Mouse (Mus musculus): ENCODE results near the gene Tcf12.

Tcf12 gene

DNA sequence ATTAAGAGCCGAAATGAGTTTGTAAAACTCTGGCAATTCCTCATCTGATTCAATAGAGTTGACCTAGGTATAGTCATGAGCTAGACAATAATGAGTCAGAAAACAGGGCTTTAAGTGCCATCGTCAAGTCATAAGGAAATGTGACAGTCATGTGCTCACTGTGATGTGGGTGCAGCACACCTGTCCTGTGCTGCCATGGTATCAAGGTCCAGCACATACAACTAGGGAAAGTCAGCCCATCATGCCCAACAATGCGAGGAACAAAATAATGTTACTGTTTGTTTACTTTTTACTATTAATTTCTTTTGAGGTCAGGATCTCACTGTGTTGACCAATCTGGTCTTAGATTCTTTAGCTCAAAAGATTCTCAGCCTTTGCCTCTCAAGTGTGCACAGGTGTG lies 130.6 kb downstream of the Tcf12 start:
- no peak for DNase-seq (ENCODE audit: low read depth)

DNA sequence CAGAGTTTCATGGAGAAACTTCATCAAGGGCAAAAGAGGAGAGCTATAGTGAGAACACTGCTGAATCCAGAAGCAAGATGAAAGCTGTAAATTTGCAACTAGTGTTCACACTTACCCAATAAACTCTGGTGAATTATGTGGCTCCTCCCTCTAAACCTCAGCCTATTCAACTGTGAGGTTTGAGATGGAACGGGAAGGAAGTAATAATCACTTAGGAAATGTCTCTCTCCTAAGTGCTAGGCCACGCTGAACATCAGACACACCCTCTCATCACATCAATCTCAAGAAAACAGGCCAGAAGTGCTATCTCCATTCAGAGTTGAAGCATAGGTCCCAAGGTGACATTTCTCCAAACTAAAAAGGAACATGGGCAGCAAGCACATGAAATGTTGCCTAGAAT lies 131.1 kb downstream of the Tcf12 start:
- no peak for DNase-seq (ENCODE audit: low read depth)

DNA sequence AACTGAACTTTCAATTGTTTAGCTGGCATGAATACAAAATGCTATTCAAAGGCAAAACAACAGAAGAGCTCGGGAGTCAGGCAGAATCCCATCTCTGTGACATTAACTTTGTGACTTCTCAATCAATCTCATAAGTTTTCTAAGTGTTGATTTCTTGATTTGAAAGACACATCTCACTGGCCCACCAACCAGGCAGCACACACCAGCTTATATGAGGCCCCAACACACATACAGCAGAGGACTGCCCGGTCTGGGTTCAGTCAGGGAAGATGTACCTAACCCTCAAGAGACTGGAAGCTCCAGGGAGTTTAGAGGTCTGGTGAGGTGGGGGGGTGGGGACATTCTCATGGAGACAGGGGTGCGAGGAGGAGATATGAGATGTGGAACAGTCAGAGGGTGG lies 132.8 kb downstream of the Tcf12 start:
- no peak for DNase-seq (ENCODE audit: low read depth)

DNA sequence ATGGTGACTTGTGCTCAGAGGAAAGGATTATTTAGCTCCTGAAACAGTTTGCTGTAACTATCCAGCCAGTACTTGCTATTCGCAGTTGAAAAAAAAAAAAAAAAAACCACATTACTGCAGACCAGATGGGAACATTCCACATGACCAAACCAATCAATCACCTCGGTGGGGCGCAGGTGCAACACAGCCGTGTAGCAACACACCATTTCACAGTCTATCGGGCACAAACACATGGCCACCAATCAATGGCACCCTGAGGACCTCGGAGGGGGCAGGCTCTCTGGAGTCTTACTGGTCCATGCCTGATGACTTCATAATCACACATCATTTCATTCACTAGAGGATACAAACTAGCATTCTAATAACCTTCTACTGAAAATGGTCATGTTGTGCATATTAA lies 135.6 kb downstream of the Tcf12 start:
- no peak for DNase-seq (ENCODE audit: low read depth)

DNA sequence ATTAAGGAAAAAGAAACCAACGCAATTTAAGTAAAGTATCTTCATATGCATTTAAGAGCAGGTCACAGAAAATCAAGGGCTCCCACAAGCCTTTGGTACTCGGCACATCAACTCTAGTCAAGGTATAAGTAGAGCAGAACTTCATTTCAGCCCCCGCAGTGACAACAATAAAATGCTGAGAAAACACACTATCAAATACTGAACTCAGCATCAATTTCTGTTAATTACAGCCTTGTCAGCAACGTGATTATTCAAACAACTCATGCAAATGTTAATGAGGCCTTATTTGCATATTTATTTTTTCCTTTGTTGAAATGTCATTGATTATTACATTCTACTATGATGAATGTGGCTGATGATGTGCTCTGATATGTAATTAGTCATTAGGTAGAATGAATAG lies 136.5 kb downstream of the Tcf12 start:
- no peak for DNase-seq (ENCODE audit: low read depth)

DNA sequence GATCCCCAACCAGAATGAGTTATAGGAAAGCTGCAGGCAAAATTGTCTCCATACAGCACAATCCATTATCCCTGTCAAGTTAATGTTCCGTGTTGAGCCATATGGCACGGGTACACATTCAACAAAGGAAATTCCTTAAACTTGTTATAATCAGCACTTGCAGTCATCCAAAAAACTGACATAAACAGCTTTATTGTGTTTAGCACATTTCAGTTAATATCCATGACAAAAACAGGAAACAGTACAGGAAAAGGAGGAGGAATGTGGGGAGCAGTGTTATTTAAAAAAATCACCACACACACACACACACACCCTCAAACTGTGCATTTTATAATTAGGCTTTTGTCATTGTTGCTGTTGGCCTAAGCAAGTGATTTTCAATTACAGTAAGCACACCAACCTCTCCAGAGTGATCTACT lies 137.1 kb downstream of the Tcf12 start:
- no peak for DNase-seq (ENCODE audit: low read depth)

DNA sequence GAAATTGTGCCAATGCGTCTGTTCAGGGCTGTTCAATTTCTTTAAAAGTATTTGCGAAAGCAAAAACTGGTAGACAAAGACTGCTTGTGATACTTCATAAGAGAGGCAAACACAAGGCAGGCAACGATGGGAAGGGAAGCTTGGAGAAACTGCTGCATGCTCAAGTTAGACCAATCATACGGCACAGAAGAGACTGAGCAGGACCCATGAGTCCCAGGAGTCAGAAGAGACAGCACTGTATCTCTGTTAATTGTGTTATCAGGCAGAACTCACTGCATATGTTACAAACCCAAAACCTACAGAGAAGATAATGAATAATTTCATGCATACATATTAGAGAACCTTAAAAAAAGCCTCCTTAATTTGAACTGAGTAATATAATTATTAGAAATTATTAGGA lies 147.6 kb downstream of the Tcf12 start:
- DNase-seq (ENCODE audit: low read depth), result no peak

DNA sequence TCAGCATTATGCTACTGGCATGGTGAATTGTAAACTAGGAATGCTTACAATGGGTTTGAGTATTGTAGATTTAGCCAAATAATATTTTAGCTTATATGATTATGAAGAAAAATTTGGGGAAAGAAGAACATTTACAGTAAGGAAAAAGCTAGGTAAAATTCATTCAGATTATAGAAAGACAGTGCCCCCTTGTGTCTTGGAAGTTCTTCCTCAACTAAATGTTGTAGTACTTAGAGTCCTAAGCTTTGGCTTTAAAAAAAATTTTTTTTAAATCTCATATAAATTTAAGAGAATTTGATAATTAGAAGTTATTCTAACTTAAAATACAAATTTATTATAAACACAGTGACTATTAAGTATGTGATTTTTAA lies 151.7 kb downstream of the Tcf12 start:
- no peak for DNase-seq (ENCODE audit: low read depth)

DNA sequence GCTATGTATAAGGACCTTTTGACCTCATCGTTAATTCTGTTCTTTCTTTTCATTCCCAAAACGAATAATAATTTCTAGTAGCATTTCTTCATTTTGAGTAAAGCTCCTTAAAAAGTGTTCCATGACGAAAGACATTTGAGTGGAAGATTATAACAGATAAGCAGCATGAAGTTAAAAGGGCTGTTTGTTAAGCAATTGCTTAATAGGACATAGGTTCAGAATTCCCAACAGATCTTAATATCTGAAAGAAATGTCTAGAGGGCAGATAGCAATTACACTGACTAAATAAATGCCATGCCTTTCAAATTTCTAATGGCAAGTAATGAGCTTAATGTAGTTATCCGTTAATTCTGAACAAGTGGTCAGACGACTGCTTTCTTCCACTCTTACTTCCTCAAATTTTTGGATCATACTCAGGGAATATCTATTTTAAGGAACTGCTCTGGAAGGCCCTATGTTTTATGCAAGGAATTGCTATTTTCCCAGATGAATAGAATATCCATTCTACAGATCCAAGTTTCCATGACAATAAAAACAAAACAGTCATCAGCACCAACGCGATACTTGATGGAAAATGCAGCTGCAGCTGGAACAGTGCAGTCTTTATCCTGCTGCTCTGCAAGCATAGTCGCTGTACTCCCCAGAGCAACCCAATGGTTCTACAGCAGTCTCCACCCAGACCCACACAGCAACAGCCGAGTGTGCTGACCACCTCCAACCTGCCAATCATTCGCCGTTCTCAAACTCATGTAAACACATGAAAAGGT lies 152.2 kb downstream of the Tcf12 start:
- DNase-seq (ENCODE audit: low read depth), result no peak

DNA sequence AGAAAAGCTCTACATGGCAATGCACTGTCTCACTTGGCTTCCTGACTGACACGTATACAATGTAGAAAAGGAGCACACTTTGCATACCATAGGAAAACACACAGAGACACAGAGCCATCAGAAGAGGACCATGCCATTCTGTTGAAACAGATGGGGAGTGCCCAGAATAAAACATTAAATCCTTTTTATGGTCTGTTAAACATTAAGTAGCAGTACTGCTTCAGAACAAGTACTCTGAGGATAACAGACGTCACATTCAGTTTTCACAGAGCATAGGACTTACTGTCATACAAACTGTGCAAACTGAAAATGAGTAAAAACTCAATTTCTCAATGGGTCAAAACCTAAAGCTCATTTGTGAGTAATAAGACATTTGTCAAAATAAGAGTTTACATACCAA lies 158.5 kb downstream of the Tcf12 start:
- DNase-seq (ENCODE audit: low read depth), result no peak

DNA sequence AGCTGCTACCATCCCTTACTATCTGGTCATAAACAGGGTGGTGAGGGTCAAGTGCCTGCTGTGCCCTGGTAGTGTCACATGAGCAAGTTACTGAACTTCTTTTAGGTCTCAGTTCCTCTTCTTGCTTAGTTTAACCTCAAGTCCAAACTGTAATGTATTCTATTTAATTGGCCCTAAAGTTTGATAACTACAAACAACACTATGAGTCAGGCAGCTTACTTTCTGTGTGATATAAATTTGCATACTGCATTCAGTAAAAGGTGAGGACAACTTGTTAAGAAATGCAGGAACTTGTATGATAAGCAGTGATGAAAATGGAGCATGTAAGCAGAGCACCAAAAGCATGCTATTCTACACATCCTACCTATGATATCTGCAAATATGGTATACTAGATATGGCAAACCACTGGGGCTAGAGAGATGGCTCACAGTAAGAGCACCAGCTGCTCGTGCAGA lies 159.0 kb downstream of the Tcf12 start:
- DNase-seq (ENCODE audit: low read depth), result no peak

DNA sequence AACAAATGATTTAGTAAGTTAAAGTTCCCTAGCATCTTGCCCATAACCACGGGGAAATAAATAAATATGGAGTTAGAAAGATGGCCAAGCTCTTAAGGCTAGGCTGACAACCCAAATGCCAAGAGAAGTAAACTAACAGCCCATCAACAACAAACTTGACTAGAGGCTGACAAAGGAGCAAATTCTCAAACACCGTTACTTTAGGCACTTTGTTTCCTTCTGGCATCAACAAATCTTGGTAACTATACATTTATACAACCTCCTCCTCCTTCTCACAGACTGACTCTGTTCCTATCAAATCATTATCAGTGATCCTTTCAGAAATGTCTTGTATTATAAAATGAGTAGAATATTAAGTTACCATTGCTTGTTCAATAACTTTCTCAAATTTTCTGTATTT lies 159.7 kb downstream of the Tcf12 start:
- no peak for DNase-seq (ENCODE audit: low read depth)

DNA sequence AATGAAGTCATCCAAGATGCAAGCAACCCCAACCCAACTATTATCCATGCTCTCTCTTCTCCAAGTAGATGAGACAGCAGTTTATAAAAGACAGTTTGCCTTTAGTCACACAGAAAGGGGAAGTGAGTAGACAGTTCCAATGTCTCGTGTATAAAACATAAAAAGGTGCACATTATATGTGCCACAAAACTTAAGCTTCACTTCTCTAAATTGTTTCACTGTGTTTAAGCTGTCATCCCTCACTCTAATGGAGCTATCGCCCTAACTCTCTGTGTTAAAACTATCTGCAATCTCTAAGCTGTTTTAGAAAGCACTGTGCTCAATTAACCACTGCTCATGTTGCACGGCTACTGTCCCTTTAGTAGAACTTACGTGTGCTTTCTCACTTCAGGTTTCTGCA lies 160.3 kb downstream of the Tcf12 start:
- DNase-seq (ENCODE audit: low read depth), result no peak

DNA sequence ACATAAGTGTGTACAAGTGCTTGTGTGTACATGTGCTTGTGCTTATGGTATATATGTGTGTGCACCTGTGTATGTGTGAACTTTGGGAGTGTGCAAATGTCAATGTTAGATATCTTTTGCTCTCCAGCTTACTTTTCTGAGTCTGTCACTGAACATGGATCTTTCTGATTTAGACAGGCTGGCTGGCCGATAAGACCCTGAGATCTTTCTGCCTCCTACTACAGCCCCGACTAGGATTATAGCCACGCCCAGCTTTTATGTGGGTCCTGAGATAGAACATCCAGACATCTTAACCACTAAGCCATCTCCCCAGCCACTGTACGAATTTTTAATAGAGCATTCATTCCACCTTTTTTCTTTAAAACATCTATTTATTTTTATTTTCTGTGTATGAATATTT lies 166.9 kb downstream of the Tcf12 start:
- no peak for DNase-seq (ENCODE audit: low read depth)

DNA sequence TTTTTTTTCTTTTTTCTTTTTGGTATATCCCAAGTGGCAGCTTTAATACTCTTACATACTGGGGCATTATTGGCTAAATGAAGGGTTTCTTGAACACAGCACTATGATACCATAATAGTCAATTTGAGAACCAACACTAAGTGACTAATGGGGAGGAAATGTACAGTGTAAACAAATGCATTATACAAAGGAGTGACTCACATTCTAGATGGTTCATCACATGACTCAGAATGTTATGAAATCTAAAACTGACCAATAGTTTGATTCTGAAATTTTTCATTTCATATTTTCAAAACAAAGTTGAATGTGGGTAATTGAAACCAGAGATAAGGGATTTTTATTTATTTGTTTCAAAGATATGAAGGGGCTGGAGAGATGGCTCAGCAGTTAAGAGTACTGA lies 169.2 kb downstream of the Tcf12 start:
- no peak for DNase-seq (ENCODE audit: low read depth)

DNA sequence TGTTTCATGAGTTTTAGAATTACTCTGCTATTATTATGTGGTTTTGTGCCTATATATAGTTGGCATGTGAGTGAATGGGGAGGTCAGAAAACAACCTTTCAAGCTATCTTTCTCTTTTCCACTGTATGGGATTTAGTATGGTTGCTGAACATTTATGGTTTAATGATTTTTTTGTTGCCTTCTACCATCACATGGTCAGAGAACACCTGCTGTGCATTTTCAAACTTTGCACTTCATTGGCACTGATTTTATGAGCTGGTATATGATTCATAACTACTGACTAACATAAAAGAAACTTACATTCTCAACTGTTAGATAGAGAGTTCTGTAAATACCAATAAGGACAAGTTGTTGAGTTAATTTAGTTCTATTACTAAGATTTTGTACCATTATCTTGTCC lies 171.7 kb downstream of the Tcf12 start:
- DNase-seq (ENCODE audit: low read depth), result no peak

DNA sequence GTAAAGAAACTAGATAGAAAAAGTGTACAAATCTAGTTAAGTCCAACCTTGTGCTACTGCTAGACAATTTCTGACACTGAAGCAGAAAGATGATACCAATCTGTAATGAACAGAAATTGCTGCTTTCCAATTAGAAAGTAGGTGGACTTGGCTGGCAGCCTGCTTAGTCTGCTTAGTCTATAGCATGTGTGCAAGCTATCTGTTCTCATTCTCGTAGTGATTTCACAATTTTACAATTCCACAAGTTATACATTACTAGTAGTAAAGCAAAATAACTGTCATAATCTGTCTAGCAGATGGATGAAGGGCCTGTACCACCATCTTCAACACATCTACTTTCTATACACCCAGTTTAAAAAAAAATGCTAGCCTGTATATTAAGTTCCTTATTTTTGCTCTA lies 175.5 kb downstream of the Tcf12 start:
- no peak for DNase-seq (ENCODE audit: low read depth)

DNA sequence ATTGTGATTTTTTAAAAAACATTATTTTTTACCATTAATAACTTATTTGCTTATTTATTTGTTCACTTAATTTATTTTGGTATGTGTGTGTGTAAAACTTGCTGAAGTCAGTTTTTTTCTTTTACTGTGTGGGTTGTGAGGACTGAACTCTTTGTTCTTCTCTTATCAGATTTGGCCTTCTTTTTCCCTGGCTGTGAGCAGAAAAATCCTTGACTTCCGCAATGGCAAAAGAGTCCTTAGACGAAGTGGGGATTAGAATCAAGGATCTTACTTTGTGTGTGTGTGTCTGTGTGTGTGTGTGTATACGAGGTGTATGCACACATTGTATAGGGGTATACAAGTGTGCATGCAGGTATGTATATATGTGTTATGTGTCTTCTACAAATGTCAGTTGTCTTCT lies 176.8 kb downstream of the Tcf12 start:
- no peak for DNase-seq (ENCODE audit: low read depth)

DNA sequence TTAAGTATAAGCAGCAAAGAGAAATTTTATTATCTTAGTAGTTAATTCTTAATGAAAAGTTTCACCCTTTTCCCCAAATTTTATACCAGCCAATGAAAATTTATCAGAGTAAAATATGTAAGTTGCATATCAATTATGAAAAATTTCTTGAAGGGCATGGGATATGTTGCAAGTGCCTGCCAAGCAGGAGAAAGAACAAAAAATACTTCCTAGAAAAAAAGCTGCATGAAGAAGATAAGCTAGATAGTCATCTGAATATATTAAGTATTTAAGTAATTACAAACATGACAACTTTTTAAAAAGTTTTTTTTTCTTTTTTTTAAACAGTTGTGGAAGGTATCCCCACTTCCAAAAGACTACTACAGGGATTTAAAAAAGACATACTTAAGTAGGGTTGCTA lies 179.7 kb downstream of the Tcf12 start:
- no peak for DNase-seq (ENCODE audit: low read depth)

DNA sequence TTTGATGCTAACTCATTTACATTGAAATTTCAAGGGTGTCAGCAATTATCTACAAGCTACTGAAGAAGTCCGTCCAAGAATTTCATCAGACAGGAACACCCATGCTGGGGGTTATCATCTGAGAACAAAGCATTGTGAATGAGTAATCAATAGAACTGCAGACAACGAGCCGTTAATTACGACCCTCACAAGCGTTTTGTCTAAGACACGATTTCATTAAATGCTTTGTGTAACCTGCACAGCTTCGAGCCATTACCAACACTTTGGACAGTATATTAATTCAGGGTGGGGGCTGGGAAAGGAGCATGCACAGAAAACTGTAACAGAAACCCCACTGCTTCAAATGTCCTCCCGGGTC lies 180.3 kb downstream of the Tcf12 start:
- no peak for DNase-seq (ENCODE audit: low read depth)

DNA sequence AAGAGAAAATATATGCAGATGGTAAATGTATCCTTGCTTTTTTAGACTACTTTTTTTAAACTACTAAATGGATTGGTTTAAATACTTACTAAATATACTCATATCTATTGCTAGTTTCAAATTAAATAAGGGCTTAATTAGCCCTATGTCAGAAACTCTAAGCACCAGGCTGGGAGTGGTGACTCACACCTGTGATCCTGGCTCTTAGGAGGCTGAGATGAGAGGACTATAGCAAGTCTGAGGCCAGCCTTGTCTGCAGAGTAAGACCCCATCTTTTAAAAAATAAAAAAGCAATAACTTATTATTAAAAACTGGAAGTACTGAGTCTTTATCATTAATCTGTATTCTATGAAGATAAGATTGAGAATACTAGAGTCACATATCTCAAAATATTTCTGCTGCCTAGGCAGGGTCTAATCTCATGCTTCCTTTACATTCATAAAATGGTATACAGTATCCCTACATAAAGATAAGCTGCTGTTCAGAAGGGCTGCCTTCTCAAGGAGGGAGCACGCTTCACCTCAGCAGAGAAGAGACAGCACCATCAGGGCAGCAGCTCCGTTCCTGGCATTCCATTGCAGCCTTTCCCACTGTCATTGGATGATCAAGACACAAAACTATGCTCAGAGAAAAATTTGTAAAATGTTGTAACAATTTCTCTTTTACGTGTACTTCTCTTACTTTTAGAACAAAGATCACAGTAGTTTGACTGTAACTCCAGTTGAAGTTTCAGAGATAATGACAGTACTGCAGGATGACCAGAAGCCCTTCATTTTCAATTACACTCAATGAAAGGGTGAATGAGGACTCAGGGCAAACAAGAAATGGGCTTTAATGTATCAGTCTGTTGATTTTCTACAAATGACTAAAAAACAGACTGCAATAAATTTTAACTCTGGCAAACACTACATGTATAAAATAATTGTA lies 181.0 kb downstream of the Tcf12 start:
- no peak for DNase-seq (ENCODE audit: low read depth)

DNA sequence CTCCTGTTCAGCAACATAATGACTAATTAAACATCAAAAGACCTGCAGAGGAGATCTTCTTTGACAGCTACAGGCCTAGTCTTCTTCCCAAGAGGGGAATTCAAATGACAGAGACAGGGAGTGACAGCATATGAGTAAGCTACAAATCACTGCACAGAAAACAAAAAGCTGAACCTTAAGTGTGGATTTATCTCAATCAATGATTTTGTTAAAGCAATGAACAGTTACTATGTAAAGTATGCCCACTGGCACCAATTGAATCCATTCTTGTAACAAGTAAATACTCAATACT lies 195.1 kb downstream of the Tcf12 start:
- no peak for DNase-seq (ENCODE audit: low read depth)

DNA sequence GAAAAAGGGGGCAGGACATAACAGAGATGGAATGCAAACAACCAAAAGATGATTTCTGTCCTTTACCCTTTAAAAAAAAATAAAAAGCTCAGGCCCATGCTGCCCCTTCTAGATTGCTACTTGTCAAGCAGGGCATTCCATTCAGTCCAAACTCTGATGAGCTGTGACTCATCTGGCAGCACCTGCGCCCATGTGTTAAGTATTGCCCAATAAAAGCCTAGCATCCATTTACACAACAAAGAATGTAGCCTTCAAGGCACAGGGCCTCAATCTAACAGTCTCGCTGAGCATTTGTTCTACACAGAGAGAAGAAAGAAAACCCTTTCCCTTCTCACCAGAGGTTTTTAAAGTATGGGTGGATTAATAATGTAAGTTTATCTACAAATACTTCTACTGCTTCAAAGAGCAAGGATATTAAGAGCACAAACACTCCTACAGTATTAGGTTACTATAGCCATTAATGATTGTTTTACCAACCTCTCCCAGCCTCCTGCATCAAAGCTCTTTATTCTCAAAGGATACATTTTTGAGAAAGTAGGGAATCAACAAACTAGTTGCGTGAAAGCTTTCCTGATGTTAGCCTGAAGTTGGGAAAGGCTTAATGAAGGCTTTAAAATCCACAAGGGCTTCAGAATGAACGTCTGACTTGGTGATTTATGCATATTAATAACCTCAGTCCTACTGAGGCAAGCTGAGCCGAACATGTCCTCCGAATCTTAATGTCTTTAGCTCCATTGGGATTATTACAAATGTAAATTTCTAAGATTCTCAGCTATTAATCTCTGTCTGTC lies 195.6 kb downstream of the Tcf12 start:
- DNase-seq (ENCODE audit: low read depth), result no peak
